Mouse (Mus musculus): ENCODE measurements around the gene Ppm1e.

Ppm1e gene

GRCm38 (mm10) chr11:87257282-87257681 lies 101.5 kb downstream of the Ppm1e start:
- ATAC-seq (ENCODE audit: insufficient number of reproducible peaks, low FRiP score, low TSS enrichment), result no peak

- no peak for ATAC-seq (ENCODE audit: insufficient number of reproducible peaks, low FRiP score, low TSS enrichment)
These were observed 104.7 kb downstream of the Ppm1e start for GRCm38 (mm10) chr11:87254149-87254548.

GRCm38 (mm10) chr11:87253294-87253693 lies 105.5 kb downstream of the Ppm1e start:
- ATAC-seq (ENCODE audit: insufficient number of reproducible peaks, low FRiP score, low TSS enrichment), result no peak

GRCm38 (mm10) chr11:87250132-87250531 lies 108.7 kb downstream of the Ppm1e start:
- no peak for ATAC-seq (ENCODE audit: insufficient number of reproducible peaks, low FRiP score, low TSS enrichment)

GRCm38 (mm10) chr11:87247494-87247866 lies 111.3 kb downstream of the Ppm1e start:
- ATAC-seq (ENCODE audit: insufficient number of reproducible peaks, low FRiP score, low TSS enrichment), result no peak

GRCm38 (mm10) chr11:87246724-87247493 lies 111.9 kb downstream of the Ppm1e start:
- no peak for ATAC-seq (ENCODE audit: insufficient number of reproducible peaks, low FRiP score, low TSS enrichment)

GRCm38 (mm10) chr11:87246107-87246651 lies 112.6 kb downstream of the Ppm1e start:
- ATAC-seq (ENCODE audit: insufficient number of reproducible peaks, low FRiP score, low TSS enrichment), result no peak

GRCm38 (mm10) chr11:87245171-87245840 lies 113.5 kb downstream of the Ppm1e start:
- no peak for ATAC-seq (ENCODE audit: insufficient number of reproducible peaks, low FRiP score, low TSS enrichment)

GRCm38 (mm10) chr11:87241256-87241655 lies 117.6 kb downstream of the Ppm1e start:
- no peak for ATAC-seq (ENCODE audit: insufficient number of reproducible peaks, low FRiP score, low TSS enrichment)

- no peak for ATAC-seq (ENCODE audit: insufficient number of reproducible peaks, low FRiP score, low TSS enrichment)
These were observed 118.0 kb downstream of the Ppm1e start for GRCm38 (mm10) chr11:87240833-87241215.

GRCm38 (mm10) chr11:87240141-87240832 lies 118.5 kb downstream of the Ppm1e start:
- no peak for ATAC-seq (ENCODE audit: insufficient number of reproducible peaks, low FRiP score, low TSS enrichment)

- ATAC-seq (ENCODE audit: insufficient number of reproducible peaks, low FRiP score, low TSS enrichment), result no peak
These were observed 119.8 kb downstream of the Ppm1e start for GRCm38 (mm10) chr11:87238891-87239530.

- ATAC-seq (ENCODE audit: insufficient number of reproducible peaks, low FRiP score, low TSS enrichment), result no peak
These were observed 123.3 kb downstream of the Ppm1e start for GRCm38 (mm10) chr11:87235486-87235872.

- no peak for ATAC-seq (ENCODE audit: insufficient number of reproducible peaks, low FRiP score, low TSS enrichment)
These were observed 123.9 kb downstream of the Ppm1e start for GRCm38 (mm10) chr11:87234743-87235485.

GRCm38 (mm10) chr11:87233377-87233776 lies 125.4 kb downstream of the Ppm1e start:
- no peak for ATAC-seq (ENCODE audit: insufficient number of reproducible peaks, low FRiP score, low TSS enrichment)

GRCm38 (mm10) chr11:87227056-87227455 lies 131.8 kb downstream of the Ppm1e start:
- no peak for ATAC-seq (ENCODE audit: insufficient number of reproducible peaks, low FRiP score, low TSS enrichment)

- no peak; the same call in 1 of the 2 replicates for ATAC-seq (ENCODE audit: insufficient number of reproducible peaks, low FRiP score, low TSS enrichment)
These were observed 136.1 kb downstream of the Ppm1e start for GRCm38 (mm10) chr11:87222686-87223085.

- no peak for ATAC-seq (ENCODE audit: insufficient number of reproducible peaks, low FRiP score, low TSS enrichment)
These were observed 146.5 kb downstream of the Ppm1e start for GRCm38 (mm10) chr11:87212313-87212712.
